Mouse (Mus musculus): ENCODE measurements at regions not wholly inside any gene's neighbourhood (a gene's known extent, or its start where the extent isn't known, plus 50 kb on each side); places are given as distances from the start of the nearest gene placed in this dataset.

- no peak for TF ChIP-seq CTCF (conservative IDR thresholded peaks at IDR 0.05; ENCODE audit: low read length)
- no peak for TF ChIP-seq POU5F1 (IDR thresholded peaks at IDR 0.05; ENCODE audit: borderline replicate concordance, low read length)
Measured at GRCm38 (mm10) chr1:30721519-30721918, 152.2 kb downstream of the Phf3 start.

Measured in E14TG2a.4 (cell line).